Mouse (Mus musculus) forebrain, embryonic 16.5 days (tissue): ENCODE data around the gene Gart. TPM values are rescaled to one million over a fixed set of nuclear protein-coding genes. Genes with fewer than 3 reads are reported as not detected.

Experiments
- ATAC-seq: fragments of 200-750 bp; cut with Nextera tagmentation; 2 replicates; pipeline ENCODE4 v1.8.0; 2017; ENCODE audit warnings: mild to moderate bottlenecking, moderate library complexity
- H3K27ac ChIP-seq: fragments of 300-500 bp; sonication (generic); 2 replicates; pipeline ENCODE4 v1.5.1; 2014; ENCODE audit warnings: low read length, control low read depth
- H3K27me3 ChIP-seq: fragments of 300-500 bp; sonication (generic); replicated peaks from 2 replicates; pipeline ENCODE4 v1.6.1; 2014; ENCODE audit warnings: low read length; ENCODE audit not compliant: control insufficient read depth, insufficient read depth
- H3K36me3 ChIP-seq: fragments of 300-500 bp; sonication (generic); 2 replicates; pipeline ENCODE4 v1.6.1; 2014; ENCODE audit not compliant: control insufficient read depth, insufficient read depth
- H3K4me1 ChIP-seq: fragments of 300-500 bp; sonication (generic); replicated peaks from 2 replicates; pipeline ENCODE4 v1.6.1; 2014; ENCODE audit warnings: low read length; ENCODE audit not compliant: control insufficient read depth, insufficient read depth
- H3K4me2 ChIP-seq: fragments of 300-500 bp; sonication (generic); 2 replicates; pipeline ENCODE4 v1.6.1; 2014; ENCODE audit warnings: mild to moderate bottlenecking, low read length, control low read depth
- H3K4me3 ChIP-seq: fragments of 300-500 bp; sonication (generic); replicated peaks from 2 replicates; pipeline ENCODE4 v1.5.1; 2014; ENCODE audit warnings: mild to moderate bottlenecking, low read length, control low read depth
- H3K9ac ChIP-seq: fragments of 300-500 bp; sonication (generic); replicated peaks from 2 replicates; pipeline ENCODE4 v1.6.1; 2014; ENCODE audit warnings: low read depth, low read length, control low read depth
- H3K9me3 ChIP-seq: fragments of 300-500 bp; sonication (generic); 2 replicates; pipeline ENCODE4 v1.6.1; 2016; ENCODE audit warnings: low read length; ENCODE audit not compliant: control insufficient read depth
- WGBS: fragments of 180-500 bp; shearing (Covaris S2); extraction: QIAGEN DNeasy Blood & Tissue Kit; methylation state at CpG from one replicate; pipeline ENCODE4 v1.1.7; 2014; 5-methylcytosine and 5-hydroxymethylcytosine counted together
- polyA plus RNA-seq: library from polyadenylated mRNA; unstranded; fragments of >200 nt; fragmentation: Nextera tagmentation; extraction: Ambion mirVana; gene quantifications from 2 replicates; pipeline ENCODE4 v1.2.1, GENCODE M21; 2015

Gart gene
- polyA plus RNA-seq, 1 experiment from 2014 or later, result 81.4 TPM

DNA sequence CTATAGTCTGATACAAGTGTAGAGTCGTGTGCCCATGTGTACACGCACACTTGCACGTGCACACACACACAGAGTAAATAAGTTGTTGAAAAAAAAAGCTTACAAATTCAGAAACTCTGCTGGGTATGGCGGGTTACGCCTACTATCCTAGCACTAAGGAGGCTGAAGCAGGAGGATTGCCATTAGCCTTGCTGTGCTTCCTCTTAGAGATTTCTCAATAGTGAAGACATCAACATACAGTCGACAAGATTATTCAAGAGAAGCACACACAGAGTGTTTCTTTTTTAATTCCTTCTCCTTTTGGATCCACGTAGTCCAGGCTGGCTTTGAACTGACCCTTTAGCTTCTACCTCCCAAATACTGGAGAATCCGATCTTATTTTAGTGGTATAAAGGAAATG, 6.6 kb downstream of the Gart start:
- ATAC-seq, result no peak
- peaks cover 26% of the 10 kb centered on the region for H3K36me3 ChIP-seq
- no peak overlapping the region for H3K4me2 ChIP-seq
- H3K27ac ChIP-seq, result no peak overlapping the region
- H3K9me3 ChIP-seq, result no peaks in the 10 kb centered on the region
- no peak overlapping the region for H3K4me3 ChIP-seq
- H3K9ac ChIP-seq, result no peak overlapping the region
- no peaks in the 10 kb centered on the region for H3K27me3 ChIP-seq
- no peaks in the 10 kb centered on the region for H3K4me1 ChIP-seq
- 94% methylated on average over 8 of the region's 8 CpGs for WGBS

DNA sequence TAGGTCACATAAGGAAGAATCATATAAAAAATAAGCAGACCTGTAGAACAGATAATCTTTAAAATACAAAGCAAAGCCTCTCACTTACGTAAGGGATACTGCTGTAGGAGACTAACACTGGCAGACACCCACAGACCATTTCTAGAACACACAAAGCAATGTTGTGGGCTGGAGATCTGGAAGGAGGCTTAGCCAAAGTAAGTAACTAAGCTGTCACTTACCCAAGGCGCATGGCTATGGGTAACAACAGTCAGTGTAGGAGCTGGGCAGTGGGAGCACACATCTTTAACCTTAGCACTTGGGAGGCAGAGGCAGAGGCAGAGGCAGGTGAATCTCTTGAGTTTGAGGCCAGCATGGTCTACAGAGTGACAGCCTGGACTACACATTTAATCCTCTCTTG, 7.1 kb downstream of the Gart start:
- Histone ChIP-seq H3K9me3 (no peaks in the 10 kb centered on the region), H3K4me1 (no peaks in the 10 kb centered on the region), H3K36me3 (peaks cover 26% of the 10 kb centered on the region), H3K27ac (no peak overlapping the region), H3K4me2 (no peak overlapping the region), H3K27me3 (no peaks in the 10 kb centered on the region), H3K4me3 (no peak overlapping the region), H3K9ac (no peak overlapping the region)
- ATAC-seq, result no peak
- WGBS, result 93% methylated on average over 2 of the region's 2 CpGs

DNA sequence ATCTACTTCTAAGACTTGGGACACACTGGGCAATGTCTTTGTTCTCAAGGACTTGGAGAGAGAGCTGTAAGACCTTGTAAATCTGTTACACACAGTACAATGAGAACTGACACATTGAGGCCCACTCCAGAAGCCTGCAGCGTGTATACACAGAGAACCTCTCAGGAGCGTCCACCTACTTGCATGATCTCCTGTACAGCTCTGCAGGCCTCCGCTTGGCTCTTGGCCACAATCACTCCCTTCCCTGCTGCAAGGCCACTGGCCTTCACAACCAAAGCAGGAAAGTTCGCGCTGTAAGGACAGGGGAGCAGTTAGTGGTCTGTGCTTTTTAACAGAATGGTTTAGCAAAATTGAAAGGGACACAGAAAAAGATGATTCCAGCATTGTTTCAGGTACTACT, 7.6 kb downstream of the Gart start:
- no peak overlapping the region for H3K4me3 ChIP-seq
- no peaks in the 10 kb centered on the region for H3K4me1 ChIP-seq
- no peaks in the 10 kb centered on the region for H3K9me3 ChIP-seq
- no peak for ATAC-seq
- H3K27ac ChIP-seq, result no peak overlapping the region
- 92% methylated on average over 5 of the region's 5 CpGs for WGBS
- H3K27me3 ChIP-seq, result no peaks in the 10 kb centered on the region
- no peak overlapping the region for H3K4me2 ChIP-seq
- H3K9ac ChIP-seq, result no peak overlapping the region
- H3K36me3 ChIP-seq, result peaks cover 26% of the 10 kb centered on the region

DNA sequence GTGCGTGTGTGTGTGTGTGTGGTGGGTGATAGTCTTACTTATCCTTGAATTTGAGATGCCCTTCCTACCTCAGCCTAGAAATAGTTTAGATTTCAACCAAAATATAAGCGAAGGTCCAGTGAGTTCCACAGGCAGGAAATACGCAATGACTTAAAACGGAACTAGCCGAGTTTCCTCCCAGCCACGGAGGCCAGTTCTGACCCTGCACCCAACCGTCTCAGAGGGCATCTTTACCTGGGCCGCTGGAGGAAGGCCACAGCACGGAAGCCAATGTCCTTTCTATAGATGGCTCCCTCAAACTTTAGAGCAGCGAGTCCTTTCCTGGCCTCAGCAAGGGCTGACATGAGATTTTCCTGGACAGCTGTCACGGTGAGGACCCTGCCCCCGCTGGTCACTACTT, 13.1 kb downstream of the Gart start:
- no peak for ATAC-seq
- Histone ChIP-seq H3K9me3 (no peaks in the 10 kb centered on the region), H3K4me3 (no peak overlapping the region), H3K4me1 (no peaks in the 10 kb centered on the region), H3K36me3 (peaks cover 36% of the 10 kb centered on the region), H3K27ac (no peak overlapping the region), H3K9ac (no peak overlapping the region), H3K27me3 (no peaks in the 10 kb centered on the region), H3K4me2 (no peak overlapping the region)
- 95% methylated on average over 12 of the region's 12 CpGs for WGBS

DNA sequence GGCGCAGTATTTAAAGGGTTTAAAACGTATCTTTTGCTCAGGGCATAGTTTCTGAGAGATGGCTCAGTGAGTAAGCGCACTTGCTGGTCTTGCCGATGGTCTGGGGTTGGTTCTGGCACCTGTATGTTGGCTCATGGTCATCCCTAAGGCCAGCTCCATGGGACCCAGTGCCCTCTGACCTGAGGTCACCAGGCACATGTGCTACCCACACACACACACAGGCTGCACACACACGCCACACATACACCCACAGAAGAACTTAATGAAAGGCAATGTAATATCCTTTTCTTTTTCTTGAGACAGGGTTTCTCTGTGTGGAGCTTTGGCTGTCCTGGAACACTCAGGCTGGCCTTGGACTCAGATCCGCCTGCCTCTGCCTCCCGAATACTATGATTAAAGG, 13.8 kb downstream of the Gart start:
- Histone ChIP-seq H3K36me3 (peaks cover 34% of the 10 kb centered on the region), H3K4me3 (no peak overlapping the region), H3K9me3 (no peaks in the 10 kb centered on the region), H3K4me1 (no peaks in the 10 kb centered on the region), H3K4me2 (no peak overlapping the region), H3K27ac (no peak overlapping the region), H3K9ac (no peak overlapping the region), H3K27me3 (no peaks in the 10 kb centered on the region)
- WGBS, result 97% methylated on average over 7 of the region's 7 CpGs
- no peak for ATAC-seq

DNA sequence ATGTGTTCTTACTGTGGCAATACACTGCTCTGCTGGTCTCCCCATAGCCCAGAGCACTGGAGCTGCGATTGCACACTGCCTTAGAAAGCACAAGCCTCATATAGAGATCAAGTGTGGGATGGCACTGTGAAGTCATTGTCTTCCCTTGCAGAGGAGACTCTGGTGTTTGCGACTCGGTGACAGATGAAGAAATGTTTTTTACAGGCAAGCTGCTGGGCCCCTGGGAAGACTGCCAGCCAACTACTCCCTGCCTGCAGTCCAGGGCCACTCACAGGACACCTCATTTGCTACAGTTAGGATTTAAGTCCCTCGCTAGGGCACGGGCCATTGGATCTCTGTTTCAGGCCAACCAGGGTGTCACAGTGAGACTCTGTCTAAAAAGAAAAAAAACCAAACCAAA, 14.3 kb downstream of the Gart start:
- peaks cover 33% of the 10 kb centered on the region for H3K36me3 ChIP-seq
- 88% methylated on average over 5 of the region's 5 CpGs for WGBS
- no peak overlapping the region for H3K4me2 ChIP-seq
- no peak overlapping the region for H3K9ac ChIP-seq
- H3K9me3 ChIP-seq, result no peaks in the 10 kb centered on the region
- H3K27ac ChIP-seq, result no peak overlapping the region
- H3K4me3 ChIP-seq, result no peak overlapping the region
- ATAC-seq, result no peak
- H3K27me3 ChIP-seq, result no peaks in the 10 kb centered on the region
- no peaks in the 10 kb centered on the region for H3K4me1 ChIP-seq

DNA sequence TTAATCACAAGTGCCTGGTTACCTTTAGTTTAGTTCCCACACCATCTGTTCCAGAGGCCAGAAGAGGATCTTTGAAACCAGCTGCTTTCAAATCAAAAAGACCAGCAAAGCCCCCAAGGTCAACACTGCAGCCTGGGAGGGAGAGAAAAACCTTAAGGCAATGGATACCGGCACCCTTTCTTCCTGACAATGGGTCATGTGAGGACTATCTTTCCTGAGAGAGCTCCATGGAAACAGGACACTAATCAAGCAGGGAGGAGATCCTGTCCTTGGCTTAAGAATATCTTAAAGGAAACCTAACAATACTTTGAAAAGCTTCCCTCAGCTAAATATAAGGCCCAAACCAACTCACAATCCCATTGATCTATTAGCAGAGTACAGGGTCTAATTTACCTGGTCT, 16.2 kb downstream of the Gart start:
- H3K9me3 ChIP-seq, result no peaks in the 10 kb centered on the region
- H3K4me3 ChIP-seq, result no peak overlapping the region
- WGBS, result 79% methylated on average over 1 of the region's 1 CpGs
- H3K4me1 ChIP-seq, result no peaks in the 10 kb centered on the region
- no peaks in the 10 kb centered on the region for H3K27me3 ChIP-seq
- no peak for ATAC-seq
- peaks cover 31% of the 10 kb centered on the region for H3K36me3 ChIP-seq
- H3K27ac ChIP-seq, result no peak overlapping the region
- no peak overlapping the region for H3K9ac ChIP-seq
- no peak overlapping the region for H3K4me2 ChIP-seq

DNA sequence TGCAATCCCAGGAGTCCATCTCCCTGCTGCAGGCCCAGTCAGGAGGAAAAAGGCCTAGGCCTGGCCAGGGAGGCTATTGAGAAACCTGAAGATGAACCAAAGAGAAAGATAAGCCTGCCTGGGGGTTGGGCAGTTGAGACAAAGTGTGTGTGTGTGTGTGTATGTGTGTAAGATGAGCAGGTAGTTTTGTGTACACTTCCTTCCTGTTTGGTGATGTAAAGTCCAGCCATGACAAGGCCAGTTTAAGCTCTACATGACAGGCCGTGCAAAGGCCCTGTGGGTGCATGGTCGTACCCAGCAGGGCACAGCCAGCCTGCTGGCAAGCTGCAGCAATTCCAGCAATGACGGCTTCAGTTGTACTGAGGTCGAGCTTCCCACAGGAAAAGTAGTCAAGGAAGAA, 17.0 kb downstream of the Gart start:
- Histone ChIP-seq H3K4me2 (no peak overlapping the region), H3K27ac (no peak overlapping the region), H3K4me1 (no peaks in the 10 kb centered on the region), H3K9ac (no peak overlapping the region), H3K36me3 (peaks cover 36% of the 10 kb centered on the region), H3K4me3 (no peak overlapping the region), H3K27me3 (no peaks in the 10 kb centered on the region), H3K9me3 (no peaks in the 10 kb centered on the region)
- ATAC-seq, result no peak
- WGBS, result 94% methylated on average over 4 of the region's 4 CpGs

DNA sequence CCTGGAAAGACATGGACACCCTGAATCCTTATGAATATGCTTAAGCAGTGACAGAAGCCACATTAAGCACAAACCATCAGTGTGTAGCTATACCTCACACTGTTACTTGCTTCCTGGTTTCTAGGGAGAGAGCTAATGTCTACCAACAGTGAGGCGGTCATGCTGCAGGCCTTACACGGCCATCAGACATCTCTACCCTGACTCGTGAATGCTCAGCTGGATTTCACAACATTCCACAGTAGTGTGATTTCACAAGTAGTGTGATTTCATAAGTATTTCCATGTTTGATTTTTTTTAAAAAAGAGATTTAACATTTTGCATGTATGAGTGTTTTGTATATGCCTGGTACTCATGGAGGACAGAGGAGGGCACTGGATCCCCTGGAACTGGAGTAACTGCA, 18.1 kb downstream of the Gart start:
- Histone ChIP-seq H3K9me3 (no peaks in the 10 kb centered on the region), H3K36me3 (peaks cover 37% of the 10 kb centered on the region), H3K4me2 (no peak overlapping the region), H3K27me3 (no peaks in the 10 kb centered on the region), H3K4me3 (no peak overlapping the region), H3K27ac (no peak overlapping the region), H3K4me1 (no peaks in the 10 kb centered on the region), H3K9ac (no peak overlapping the region)
- WGBS, result 90% methylated on average over 3 of the region's 3 CpGs
- no peak for ATAC-seq

DNA sequence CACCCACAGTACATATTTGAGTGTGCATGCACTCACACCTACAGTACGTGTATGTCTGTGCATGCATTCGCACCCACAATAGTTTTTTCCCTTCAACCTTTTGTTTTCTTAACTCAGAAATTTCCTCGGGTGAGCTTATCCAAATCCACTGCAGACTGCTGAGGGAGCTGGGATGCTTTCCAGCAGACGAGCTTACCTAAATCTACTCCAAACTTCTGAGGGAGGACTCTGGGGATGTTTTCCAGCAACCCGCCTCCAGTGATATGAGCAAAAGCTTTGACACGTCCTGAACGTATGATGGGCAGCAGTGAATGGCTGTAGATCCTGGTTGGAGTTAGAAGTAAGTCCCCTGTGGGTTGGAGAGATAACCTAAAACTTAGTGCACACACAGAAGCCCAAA, 18.9 kb downstream of the Gart start:
- Histone ChIP-seq H3K27me3 (no peaks in the 10 kb centered on the region), H3K27ac (no peak overlapping the region), H3K36me3 (peaks cover 35% of the 10 kb centered on the region), H3K4me3 (no peak overlapping the region), H3K4me2 (no peak overlapping the region), H3K4me1 (no peaks in the 10 kb centered on the region), H3K9me3 (no peaks in the 10 kb centered on the region), H3K9ac (no peak overlapping the region)
- no peak for ATAC-seq
- 91% methylated on average over 7 of the region's 7 CpGs for WGBS
